Mouse (Mus musculus) frontal cortex, postnatal 36 days (tissue): ENCODE results near the gene Arhgap44.
A peak's percentile ranks its signal among the peaks of the same experiment; 100 is the strongest.

Experiments used
- DNase-seq, 2 experiments: peaks; one replicate each; pipeline ENCODE4 v3.0.0; 2022; ENCODE audit warnings: low spot score in 2 of 2

Gene Arhgap44

DNA sequence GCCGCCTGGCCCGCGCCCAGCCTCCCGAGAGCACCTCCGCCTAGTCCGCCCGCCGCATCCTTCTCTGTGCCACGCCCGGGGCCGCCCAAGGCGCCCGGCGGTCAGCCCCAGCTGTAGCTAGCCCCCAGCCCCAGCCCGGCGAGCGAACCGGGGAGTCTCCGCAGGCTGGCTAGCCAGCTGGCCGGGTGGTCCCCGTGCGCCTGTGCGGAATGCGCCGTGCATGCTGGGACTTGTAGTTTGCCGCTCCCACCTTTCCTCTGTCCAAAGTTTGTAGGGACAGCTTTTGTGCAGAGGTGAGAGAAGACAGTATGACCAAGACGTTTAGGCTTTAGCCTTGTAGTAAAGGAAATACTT is at the start of gene Arhgap44:
TSS of gene Arhgap44 (minus strand) at position 195 of the 354 bp plus-strand sequence.
- peak; percentile 81 to 83 for DNase-seq

- no peak for DNase-seq
These were observed 48.9 kb upstream of the Arhgap44 start for GRCm38 (mm10) chr11:65211701-65212100.

DNA sequence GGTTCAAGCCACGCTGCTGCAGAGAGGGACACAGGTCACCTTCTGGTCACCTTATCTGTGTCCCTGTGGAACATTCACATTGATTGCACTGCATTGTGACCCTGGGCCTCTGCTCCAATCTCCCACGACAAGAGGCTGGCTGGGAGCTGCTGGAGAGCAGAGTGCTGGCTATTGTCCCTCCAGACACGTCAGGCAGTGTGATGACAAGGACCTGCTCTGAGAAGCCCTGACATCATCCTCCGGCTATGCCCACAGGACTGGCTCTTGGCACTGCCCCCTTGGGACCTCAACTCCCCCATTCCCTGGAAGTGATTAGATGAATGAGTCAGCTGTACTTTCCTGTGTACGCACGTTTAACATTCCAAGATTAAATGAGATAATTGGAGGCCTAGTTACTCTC is 46.7 kb upstream of the Arhgap44 start:
- no peak for DNase-seq

- DNase-seq: no peak
These were observed 42.5 kb upstream of the Arhgap44 start for GRCm38 (mm10) chr11:65205306-65205705.

DNA sequence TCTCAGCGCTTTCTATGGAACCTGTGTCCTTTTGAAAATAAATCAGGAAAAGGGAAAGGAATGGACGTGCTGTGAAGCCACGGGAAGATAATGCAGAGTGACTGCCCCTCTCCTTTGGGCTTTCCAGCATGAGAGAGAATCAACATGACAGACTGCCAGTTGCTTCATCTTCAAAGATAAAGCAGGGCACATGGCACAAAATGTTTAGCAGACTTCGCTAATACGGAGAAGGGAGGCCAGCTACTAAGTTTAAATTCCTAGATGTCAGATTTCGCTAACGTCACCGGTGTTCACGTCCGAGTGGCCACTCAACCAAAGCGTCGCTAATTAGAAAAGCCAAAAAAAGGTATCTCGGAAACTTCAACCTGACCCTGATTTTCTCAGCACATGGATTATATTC is 41.9 kb upstream of the Arhgap44 start:
- DNase-seq: no peak

DNA sequence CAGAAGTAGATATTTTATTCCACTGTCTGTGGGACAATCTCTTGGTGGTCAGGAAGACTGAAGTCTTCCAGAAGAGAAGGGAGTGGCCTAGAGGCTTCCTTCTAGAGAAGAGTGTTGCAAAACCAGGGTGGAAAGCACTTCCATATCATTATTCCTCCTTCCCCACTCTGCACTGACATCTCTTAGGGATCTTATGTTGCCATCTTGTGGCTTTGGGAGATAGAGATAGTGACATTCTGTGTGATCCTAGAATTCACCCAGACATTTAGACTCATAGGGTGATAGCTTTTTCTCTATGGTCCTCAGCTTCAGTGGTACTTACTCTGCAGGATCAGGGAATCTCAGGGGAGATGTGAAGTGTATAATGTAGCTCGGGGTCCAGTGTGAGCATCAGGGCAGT is 40.3 kb upstream of the Arhgap44 start:
- no peak for DNase-seq

GRCm38 (mm10) chr11:65202236-65202635 is 39.5 kb upstream of the Arhgap44 start:
- no peak for DNase-seq

GRCm38 (mm10) chr11:65198026-65198425 is 35.3 kb upstream of the Arhgap44 start:
- no peak for DNase-seq

DNA sequence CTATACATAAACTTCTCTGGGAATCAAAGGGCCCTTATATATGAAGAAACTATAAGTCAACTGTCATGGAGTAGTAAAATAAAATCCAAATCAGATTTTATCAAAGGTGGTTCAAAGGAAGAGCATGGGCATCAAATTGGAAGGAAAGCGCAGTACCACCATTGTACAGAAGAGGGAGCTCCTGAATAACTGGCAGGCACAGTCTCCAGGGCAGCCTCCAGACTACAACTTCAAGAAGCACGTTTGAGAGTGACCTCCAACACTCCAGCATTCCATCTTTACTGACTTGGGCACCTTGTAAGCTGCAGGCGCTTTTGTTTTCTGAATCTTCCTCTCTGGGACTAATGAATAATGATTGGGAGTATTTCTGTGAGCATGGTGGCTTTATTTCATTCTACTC is 34.5 kb upstream of the Arhgap44 start:
- peak; percentile 84 to 85 for DNase-seq

- DNase-seq: no peak
These were observed 24.2 kb upstream of the Arhgap44 start for GRCm38 (mm10) chr11:65186974-65187373.

DNA sequence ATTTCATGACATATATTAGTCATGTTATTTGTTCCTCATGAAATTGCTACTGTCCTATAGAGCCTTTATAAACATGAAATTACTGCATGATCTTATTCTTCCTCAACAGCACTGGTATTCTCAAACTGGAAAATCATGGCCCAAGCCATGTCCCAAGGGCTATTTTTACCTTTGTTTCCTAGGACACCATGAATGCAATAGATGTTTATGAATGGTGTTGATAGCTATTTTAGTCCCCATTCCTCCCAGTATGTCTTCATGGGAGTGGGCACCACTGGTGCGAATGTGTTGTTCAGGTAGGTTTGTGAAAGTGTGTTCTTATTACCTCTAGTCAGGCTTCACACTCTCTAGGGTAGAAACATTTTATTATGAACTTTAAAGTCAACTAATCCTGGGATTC is 22.4 kb upstream of the Arhgap44 start:
- no peak for DNase-seq

DNA sequence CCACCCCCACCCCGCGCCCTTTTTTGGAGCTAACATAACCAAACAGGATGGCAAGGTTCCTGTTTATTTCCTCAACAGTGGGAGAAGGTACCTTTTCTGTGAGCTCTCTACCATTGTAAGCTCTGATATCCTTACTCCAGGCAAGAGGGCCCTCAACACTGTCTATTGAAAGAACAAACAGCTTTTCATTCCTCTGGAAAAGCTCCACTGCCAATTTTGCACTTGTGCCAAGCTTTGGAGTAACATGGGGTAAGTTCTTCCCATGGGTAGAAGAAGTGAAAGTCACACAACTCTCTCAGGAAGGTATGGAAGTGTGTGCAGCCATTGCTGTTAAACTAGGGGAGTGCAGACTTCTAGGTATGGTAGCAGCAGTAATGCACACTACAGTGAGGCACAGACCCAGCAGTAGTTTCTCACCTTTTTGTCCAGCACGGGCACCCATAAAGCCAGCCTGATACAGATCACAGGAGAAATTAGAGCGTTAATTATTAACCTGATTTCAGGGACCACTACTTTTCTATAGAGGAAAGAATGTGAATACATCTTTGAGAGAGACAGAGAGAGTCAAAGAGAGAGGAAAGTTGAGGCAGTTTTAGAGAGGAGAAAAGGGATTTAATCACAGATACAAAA is 7.5 kb upstream of the Arhgap44 start:
- DNase-seq: no peak

GRCm38 (mm10) chr11:65161881-65162766 is 637 bp downstream of the Arhgap44 start:
- peak; percentile 36 to 44 for DNase-seq

- DNase-seq: peak in 1 of 2 experiments; percentile 45
These were observed 1.5 kb downstream of the Arhgap44 start for GRCm38 (mm10) chr11:65160991-65161880.

- no peak for DNase-seq
These were observed 3.0 kb downstream of the Arhgap44 start, which contains the start of gene 1700086D15Rik for GRCm38 (mm10) chr11:65159791-65160190. Gene 1700086D15Rik (minus strand): TSS chr11:65159891.

DNA sequence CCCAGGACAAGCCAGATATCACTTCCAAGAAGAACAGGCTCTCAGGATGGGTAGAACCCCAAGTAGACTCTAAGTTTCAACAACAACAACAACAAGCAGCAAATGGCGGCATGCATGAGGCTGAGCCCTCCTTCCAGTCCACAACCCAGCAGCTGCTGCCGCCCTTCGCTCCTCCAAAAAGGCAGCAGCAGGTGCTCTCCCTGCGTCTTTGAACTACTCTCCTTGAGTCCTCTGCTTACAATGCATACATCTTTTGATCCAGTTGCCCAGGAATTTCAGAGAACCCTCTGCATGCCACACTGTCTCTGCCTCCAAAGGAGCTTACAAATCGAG is 4.1 kb downstream of the Arhgap44 start:
- no peak for DNase-seq

DNA sequence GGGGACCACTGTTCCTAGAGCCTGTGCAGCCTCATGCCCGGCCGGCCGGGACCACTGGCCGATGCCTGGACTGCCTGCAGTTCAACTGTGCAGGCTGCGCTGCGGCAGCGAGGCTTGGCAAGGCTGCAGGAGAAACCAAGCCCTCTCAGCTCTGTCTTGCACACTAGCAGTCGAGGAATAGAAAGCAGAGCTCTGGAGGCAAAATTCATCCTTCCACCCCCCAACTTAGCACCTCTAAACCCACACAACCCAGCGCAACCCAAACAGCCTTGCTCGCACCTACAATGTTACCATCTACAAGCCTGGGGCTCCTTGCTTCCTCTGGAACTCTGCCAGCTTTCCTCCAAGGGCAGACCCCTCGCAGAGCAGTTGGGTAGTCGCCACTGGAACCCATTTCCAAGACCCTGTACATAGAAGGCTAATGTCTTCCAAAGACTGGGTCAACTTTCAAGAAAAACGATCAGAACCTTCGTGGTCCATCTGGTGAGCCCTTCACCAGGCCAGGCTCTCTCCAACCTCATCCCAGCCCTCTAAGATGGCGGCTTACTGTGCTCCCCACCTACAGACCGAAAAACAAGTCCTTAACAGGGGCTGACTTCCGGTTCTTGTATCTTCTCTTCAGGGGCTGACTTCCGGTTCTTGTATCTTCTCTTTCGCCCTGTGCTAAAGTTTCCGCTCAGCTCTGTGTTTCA is 4.6 kb downstream of the Arhgap44 start:
- DNase-seq: peak in 1 of 2 experiments; percentile 55

DNA sequence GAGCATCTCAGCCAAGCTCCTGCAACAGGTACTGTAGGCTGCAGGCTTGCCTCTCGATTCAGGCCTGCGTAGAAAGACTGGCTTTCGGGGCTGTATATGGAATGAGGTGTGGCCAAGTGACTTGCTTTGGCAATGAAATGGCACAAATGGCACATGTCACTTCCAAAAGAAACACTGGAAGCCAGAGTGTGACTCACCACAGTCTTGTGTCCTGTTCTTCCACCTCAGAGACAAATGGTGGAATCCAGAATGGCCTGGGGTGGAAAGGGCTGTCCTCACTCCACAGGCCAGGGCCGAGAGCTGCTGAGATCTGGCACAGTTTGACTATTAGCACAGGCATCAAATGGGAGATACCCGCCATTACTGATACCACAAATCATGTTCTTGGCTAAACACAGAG is 9.8 kb downstream of the Arhgap44 start:
- DNase-seq: no peak

- DNase-seq: no peak
These were observed 14.3 kb downstream of the Arhgap44 start for GRCm38 (mm10) chr11:65148441-65148840.

DNA sequence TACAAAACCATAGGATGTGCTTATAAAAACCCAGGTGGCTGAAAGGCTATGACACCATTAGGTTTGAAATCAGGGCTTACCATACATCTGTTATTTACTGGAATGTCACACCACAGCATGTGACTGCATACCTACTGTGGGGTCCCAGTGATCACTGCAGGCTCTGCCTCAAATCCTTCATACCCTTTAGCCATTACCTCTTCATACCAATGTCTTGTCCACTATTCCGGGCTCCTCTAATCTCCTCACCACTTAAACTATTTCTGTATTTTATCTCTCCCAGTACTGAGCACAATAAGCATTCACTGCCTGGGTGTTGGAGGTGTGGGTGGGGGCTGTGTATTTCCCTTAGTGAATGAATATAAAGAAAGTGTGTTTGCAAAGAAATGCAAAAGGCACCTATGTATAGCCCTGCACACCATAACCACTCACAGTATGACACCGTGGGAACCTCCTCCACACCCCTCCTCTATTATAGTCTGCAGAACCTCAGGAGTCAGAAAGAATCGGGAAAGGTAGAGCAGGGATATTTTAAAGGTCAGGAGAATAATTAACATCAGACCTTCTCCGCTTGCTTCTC is 19.8 kb downstream of the Arhgap44 start:
- no peak for DNase-seq

- DNase-seq: no peak
These were observed 23.7 kb downstream of the Arhgap44 start for GRCm38 (mm10) chr11:65139030-65139429.
